Mouse (Mus musculus) kidney, postnatal 25 days (tissue): ENCODE measurements at regions not wholly inside any gene's neighbourhood (a gene's known extent, or its start where the extent isn't known, plus 50 kb on each side); places are given as distances from the start of the nearest gene placed in this dataset.
A peak's percentile ranks its signal among the peaks of the same experiment; 100 is the strongest.
"Not testable (repeated sequence)": the region's sequence is repeated elsewhere in the genome, so short reads cannot be mapped to it uniquely, and the experiment has no call there.

Source experiments
- DNase-seq, 2 experiments: peaks; one replicate each; pipeline ENCODE4 v3.0.0; 2021; ENCODE audit warnings: mixed read lengths in 2 of 2

- peak in 1 of 2 experiments; percentile 29 for DNase-seq
These were observed 66.9 kb downstream of the Twistnb start for GRCm38 (mm10) chr12:33496306-33496705.

DNA sequence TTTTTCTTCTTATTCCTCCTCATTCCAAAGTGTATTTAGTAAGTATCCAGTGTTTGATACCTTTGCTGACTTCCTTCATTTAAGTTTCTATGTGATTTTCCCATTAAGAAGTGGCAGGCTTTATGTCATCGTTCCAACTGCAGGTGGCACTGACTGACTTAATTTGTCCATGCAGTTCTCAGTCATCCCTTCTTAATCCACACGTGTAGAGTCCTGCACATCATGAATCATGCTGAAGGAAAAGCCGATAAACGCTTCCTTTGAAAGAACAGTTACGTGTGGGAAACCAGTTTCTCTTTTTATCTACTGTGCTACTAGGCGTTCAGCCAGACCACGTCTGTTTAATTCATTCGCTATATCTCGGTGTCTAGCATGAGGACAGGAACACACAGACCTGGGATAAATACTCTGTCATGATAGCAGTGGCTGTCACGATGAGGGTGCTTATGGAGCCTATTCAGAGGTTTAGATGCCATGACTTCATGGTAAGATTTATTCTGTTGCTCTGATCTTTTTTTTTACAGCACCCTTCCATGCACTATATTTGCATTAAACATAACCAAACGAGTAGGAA is 68.0 kb downstream of the Twistnb start:
- no peak for DNase-seq

GRCm38 (mm10) chr12:33541566-33541965 is 112.1 kb downstream of the Twistnb start:
- no peak for DNase-seq

GRCm38 (mm10) chr12:33551660-33552059 is 122.2 kb downstream of the Twistnb start:
- DNase-seq: not testable (repeated sequence)

DNA sequence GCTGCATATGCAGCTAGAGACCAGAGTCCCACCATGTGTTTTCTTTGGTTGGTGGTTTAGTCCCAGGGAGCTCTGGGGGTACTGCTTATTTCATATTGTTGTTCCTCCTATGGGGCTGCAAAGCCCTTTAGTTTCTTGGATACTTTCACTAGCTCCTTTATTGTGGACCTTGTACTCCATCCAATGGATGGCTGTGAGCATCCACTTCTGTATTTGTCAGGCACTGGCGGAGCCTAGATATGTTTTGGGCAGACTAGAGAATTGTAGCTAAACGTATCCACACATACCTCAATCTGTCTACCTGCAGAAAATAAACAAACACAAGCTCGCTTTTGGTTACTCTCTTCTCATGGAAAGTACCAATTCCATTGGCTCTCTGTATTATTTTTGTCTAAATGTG is 122.8 kb downstream of the Twistnb start:
- DNase-seq: no peak

- DNase-seq: no peak
These were observed 123.2 kb downstream of the Twistnb start for GRCm38 (mm10) chr12:33552651-33553050.

GRCm38 (mm10) chr12:33553731-33554130 is 124.3 kb downstream of the Twistnb start:
- DNase-seq: no peak

- no peak for DNase-seq
These were observed 131.7 kb downstream of the Twistnb start for GRCm38 (mm10) chr12:33561141-33561540.

DNA sequence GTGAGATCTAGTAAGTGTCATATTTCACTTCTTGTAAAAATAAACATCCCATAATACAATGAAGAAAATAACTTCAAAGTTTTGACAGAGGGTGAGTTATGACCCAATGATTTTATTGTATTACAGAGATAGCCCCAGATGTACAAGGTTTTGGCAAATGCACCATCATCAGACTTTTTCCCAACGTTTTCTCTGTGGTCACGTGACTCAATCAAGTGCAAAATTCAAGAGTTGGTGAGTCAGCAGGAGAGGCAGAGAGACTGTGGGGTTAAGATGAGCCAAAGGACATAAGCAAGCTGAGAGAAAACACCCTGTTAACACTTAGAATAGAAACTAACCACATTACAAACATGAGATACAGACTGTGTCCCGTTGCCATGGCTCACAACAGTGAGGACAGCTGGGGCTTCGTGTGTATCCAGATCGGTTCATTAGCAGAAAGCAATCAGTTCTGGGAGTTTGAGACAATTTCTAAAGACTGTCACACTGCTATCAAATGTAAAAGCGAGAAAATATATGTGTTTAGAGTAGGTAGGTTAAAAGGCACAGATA is 148.5 kb downstream of the Twistnb start:
- no peak for DNase-seq

DNA sequence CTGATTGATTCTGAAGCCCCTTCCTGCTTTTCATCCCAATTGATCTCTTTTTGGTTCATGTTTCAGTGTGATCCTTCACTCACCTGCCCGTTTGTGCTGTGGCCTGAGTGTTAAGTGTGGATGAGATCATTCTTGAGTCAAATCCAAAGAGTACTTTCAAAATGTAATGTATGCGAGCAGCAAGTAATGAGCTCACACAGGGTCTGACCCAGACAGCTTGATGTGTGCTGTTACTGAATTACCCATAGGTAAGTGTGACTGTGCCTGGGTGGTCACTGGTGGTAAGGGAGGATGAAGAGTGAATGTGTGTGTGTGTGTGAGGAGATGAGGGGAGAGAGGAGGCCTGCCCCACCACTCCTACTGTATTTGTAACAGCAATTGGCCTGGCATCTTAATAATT is 151.4 kb downstream of the Twistnb start:
- no peak for DNase-seq

- DNase-seq: no peak
These were observed 161.6 kb downstream of the Twistnb start for GRCm38 (mm10) chr12:33591031-33591430.

DNA sequence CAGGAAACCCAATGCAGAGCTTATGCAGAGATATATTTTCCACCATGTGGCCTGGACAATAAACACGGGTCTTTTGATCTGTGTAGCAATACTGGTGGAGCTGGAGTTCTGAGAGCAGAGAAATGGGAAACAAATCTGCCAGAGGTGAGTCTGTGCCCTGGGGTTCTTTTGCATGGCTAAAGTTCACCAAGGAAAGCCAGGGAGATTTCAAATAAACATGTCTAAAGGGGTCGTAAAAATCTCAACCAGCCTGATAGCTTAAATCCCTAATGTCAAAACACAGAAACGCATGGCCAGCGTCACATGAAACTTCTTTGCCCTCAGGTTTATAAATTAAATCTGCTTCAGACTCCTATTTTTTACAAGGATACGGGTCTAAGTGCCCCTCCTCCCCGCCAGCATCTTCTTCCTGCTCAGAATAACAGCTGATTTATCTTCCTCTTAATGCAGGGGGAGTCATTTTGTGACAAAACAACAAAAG is 163.0 kb downstream of the Twistnb start:
- no peak for DNase-seq

DNA sequence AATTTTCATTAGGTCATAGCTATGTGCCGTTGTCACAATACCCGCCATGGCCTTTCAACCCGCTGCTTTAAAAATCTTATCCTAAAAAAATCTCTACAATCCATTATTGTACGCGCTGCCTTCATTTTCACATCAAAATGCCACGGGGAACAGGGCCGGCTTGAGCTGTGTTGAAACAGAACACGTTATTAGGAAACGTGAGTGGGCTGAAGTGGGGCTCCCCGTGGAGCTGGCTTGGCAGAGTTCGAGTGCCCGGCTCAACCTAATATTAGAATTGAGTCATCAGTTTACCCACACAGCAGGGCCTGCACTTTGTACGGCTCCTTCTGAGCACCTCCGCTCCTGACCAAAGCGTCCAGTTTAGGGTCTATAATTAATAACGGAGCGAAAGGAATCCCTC is 163.5 kb downstream of the Twistnb start:
- DNase-seq: no peak

- no peak for DNase-seq
These were observed 164.2 kb downstream of the Twistnb start for GRCm38 (mm10) chr12:33593685-33594084.

DNA sequence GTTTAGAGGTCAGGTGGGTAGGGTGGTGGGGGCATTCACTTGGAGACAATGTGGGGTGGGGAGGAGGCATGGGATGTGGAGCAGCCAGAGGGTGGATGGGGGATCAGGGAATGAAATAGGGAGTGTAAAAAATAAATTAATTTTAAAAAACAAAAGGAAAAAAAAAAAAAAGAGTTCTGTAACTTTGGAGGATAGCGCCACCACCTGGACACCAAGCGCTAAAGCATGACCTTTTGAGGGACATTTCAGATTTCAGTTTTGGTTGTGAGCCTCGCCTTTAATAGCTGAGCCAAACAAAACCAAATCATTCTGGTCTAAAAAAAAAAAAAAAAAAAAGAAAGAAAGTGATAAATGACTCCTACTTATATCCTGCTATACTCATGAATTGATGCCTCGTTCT is 176.0 kb downstream of the Twistnb start:
- no peak for DNase-seq

GRCm38 (mm10) chr12:33607811-33608602 is 178.6 kb downstream of the Twistnb start:
- DNase-seq: no peak

DNA sequence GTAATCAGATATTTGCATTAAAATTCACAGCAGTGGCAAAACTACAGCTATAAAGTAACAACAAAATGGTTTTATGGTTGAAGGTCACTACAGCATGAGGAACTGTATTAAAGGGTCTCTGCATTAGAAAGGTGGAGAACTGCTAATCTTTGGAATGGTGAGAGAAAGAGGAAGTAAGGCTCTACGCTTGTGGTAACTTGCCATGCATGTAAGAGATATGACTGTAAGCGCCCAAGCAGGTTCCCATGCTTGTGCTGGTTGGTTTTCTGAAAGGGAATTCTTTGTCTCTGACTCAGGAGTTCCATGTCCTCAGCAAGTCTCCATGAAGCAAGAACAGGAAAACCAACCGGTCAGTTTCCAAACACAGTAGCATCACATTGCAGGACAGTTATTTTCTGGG is 182.9 kb downstream of the Twistnb start:
- no peak for DNase-seq

DNA sequence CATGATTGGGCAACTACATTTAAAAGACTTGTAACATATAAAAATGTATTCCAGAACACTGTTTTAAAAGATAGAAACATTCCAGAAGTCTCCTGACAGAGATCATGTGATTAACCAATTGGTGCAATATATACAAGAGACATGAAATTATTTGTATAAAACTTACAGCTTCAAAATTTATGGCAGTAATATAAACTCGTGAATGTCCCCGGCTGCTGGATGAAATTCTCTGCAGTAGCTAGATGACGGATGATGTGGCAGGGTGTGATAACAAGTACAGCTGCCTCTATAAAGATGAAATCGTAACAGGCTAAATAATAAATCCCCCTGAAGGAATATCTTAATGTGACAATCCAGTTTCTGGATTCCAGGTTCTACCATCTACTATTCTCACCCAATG is 191.0 kb downstream of the Twistnb start:
- no peak for DNase-seq

- DNase-seq: no peak
These were observed 196.9 kb downstream of the Twistnb start for GRCm38 (mm10) chr12:33626092-33626882.

DNA sequence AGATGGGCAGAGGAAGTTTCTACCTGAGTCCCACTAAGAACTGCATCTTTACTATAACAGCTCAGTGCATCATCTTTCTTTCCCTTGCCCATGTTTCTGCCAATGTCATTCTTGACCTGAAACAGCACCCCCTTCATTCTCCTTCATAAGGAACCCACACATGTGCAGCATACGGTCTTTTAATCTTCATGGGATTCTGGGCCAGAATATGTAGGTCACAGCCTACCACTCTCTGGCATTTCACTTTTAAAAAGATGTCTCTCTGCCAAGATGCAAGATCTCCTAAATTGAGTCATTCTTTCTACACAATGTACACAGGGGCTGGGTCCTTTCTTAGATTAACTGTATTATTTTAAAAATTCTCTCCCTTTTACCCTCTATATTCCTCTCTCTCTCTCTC is 223.2 kb downstream of the Twistnb start:
- no peak for DNase-seq

- no peak for DNase-seq
These were observed 246.1 kb downstream of the Twistnb start for GRCm38 (mm10) chr12:33675508-33675907.

DNA sequence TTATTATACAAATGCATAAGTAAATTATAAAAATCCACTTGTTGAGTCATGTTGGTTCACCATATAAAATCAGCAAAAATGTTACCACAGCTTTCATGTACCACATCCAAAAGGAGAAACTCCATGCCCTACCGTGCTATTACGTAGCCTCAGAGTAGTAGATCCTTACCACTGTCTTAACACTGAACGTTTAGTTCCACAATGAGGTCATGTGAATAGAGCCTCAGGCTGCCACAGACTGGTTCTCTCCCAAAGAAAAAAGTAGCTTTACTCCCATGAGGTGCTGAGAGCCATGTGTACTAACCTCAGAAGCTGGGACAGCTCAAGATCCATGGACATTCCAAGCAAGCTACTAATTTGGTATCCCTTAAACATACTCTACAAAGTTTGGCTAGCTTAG is 235.4 kb upstream of the Ferd3l start:
- no peak for DNase-seq

- DNase-seq: no peak
These were observed 213.8 kb upstream of the Ferd3l start for GRCm38 (mm10) chr12:33714392-33714791.
